Mouse (Mus musculus): ENCODE measurements around the gene Zc3h14.

Gene Zc3h14

DNA sequence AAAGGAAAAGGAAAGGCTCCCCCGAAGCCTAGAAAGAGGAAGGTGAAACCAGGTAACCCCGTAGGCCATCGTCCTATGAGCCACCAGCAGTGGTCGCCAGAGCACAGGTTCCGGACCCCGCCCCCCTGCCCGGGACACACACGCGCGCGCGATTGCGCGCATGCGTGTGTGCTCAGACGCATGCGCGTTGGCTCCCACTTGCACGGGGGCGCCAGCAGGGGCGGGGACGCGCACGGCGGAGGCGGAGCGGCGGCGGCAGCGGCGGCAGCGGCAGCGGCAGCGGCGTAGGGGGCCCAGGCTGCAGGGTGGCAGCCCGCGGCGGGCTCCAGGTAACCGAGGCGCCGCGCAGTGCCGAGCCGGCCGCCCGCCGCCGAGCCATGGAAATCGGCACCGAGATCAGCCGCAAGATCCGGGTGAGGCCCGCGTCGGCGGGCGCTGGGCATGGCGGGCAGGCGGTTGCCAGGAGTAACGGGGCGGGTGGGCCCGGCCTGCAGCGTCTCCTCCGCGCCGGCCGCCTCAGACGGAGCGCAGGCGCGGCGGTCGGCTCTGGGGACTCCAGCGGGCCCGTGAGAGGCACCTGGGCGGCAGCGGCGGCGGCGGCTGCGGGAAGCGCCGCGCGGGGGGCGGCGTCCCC is at the start of gene Zc3h14:
TSS of gene Zc3h14 (plus strand) at position 219 of the 634 bp plus-strand sequence.
- DNase-seq, result peak; percentile 93

DNA sequence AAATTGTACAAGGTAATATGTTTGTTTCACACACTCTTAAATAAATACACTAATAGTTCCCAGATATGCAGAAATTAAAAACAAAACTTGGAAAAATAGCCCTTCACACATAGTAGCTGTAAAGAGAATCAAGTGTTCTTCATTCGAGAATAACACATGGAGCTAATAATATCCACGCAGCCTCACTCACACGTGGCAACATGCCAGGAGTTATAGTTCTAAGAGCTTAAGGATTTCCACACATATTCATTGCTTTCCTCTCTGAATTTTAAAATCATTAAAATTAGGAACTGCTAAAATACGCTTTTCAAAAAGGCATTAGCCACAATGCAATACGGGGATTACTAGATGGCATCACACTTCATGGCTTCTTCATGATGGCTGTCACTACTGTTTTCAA is 49.6 kb upstream of the Zc3h14 start:
- no peak for DNase-seq

DNA sequence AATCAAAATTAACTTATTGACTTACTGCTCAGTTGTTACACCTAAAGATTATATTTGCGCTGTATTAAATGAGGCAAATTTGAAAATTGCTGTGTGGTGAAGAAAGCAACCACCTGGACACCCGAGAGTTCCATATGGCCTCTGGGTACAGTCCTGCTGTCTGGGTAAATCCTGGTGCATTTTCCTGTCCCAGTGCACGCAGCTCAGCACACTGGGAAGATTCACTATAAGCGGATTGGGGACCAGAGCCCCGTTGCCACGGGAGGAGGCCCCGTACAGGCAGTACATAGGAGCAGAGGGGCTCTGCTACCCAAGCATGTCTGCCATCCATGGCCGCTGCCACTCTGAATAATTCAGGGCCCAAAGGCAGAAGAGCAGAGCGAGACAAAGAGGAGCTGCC is 45.2 kb upstream of the Zc3h14 start:
- DNase-seq, result no peak

DNA sequence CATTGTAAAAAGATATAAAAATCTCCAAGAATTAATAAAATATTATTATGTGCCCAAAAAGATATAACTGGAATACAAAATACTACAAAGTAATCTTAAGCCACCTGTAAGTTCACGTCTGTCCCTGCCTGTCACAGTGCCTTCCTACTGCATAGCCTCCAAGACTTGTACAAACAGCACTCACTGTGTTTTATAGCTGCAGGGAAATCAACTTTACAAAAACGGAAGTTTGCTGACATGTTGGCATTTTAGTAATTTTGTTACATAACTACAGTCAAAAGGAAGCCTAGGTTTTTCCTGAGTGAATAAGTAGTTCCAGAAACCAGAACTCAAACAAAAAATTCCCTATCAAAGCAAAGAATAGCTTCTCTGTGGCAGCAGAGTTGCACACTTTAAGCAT is 43.2 kb upstream of the Zc3h14 start:
- DNase-seq, result peak; percentile 38

DNA sequence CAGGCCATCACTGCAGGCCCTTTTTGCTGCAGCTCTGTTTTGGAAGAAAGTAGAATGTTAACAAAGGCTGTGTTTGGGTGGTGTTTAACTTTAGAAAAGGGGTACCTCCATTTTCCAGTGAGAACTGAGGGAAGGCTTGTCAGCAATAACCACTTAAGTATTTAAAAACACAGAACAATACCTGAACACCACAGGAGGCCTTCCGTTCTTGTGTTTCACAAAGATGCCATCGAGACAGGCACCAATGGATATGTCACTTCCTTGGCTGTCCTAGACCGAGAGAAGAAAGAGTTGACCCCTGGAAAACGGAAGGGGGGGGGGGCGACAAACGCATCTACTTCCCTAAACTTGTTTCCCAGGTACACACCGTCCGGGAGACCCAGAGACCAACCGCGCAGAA is 42.8 kb upstream of the Zc3h14 start:
- no peak for DNase-seq

DNA sequence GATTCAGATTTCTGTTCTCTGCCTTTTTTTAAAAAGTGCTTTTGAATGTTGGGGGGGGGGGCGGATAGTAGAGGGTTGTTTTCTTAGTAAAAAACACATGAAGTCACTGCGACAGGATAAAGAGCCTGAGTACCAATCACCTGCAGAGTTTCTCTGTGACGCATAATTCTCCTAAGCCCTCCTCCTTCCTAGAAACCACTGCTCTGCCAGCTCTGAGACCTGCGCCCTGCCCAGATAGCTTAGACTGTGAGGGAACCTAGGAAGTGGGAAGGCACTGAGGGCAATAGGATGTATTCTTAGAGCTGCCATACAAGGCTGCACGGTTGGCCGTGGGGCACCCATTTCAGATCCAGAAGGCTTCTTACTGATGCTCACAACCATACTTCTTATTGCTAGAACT is 33.9 kb upstream of the Zc3h14 start:
- no peak for DNase-seq

DNA sequence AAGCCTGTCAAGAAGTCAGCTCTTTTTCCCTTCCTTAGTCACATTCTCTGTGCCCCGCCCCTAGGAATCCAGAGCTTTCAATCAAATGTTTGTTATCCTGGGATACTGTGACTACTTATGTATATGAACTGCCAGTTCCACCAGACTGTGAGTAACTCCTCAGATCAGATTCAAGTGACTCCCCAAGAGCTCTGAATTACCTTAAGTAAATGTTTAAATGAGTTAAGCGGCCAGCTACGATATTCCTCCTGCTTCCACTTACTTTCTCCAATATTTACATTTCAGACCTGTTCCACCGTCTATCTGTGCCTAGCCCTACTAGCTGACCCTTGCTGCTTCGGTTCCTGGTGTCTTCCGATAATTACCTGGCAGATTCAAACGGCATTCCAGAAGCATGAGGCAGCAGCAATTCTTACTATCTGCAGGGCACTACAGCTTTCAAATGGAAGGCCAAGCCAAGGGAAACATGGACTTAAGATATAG is 33.1 kb upstream of the Zc3h14 start:
- DNase-seq, result no peak

DNA sequence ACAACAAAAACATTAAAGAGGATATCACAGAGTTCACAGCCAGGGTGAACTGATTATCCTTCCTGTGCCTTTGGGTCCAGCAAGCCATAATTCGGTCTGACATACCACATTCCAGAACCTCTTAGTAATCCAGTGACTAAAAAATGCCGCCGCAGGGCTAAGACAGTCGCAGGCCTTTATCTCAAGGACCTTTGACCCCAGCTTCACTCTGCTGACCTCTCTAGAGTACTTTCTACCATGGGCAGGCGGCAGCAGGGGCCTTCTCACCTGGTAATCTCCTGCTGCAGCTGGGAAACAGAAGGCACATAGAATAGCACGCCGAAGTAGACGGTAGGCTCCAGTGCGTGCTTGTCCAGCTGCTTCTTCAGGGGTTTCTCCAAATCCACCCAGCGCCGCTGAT is 32.0 kb upstream of the Zc3h14 start:
- DNase-seq, result peak; percentile 72

DNA sequence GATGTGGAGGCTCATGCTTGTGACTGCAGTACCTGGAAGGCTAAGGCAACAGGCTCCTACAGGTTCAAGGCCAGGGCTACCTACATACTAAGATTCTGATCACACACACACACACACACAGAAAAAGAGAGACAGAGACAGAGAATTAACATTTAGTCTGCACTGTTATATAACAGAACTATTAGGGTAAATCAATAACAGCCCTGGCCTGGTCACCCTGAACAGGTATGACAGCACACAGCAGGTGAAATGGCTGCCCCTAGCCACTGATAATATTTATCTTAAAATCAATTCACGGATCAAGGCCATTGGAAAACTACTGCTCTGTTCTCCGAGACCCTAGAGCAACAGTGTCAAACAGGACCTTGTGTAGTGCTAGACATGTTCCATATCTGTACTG is 30.6 kb upstream of the Zc3h14 start:
- peak; percentile 77 for DNase-seq

DNA sequence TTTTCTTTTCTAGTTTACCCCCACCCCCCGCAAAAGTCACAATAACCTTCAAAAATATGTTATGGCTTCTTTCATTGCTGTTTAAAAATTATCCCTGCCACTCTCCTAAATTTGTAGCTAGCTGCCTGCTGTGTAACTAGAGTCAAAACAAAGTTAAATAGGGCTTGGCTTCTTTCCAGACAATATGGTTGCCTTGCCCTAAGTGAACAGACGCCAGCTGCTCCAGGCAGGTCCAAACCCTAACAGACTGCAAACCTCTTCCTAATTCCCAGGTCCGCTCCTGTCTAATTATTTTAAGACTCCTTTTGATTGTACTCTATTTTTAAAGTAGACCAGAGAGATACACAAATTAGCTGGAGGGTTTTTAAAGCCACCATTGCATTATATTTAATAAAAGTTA is 26.1 kb upstream of the Zc3h14 start:
- peak; percentile 64 for DNase-seq

DNA sequence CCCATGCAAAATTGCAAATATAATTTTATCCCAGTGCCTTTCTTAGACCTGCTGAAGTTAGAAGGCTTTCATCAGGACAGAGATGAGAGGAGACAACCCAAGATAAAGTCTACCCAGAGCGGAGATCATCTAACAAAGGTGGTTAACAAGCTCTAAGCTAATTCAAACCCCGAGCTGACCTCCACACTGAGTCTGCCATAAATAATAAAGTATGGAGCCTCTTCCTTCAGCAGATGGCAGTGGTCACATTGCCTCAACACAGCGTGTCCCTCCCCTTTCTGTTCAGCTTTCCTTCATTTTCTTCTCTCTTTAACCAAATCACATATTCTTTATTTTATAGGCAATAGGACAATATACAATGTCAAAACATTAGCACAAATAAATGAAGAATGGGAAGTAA is 25.7 kb upstream of the Zc3h14 start:
- DNase-seq, result no peak

DNA sequence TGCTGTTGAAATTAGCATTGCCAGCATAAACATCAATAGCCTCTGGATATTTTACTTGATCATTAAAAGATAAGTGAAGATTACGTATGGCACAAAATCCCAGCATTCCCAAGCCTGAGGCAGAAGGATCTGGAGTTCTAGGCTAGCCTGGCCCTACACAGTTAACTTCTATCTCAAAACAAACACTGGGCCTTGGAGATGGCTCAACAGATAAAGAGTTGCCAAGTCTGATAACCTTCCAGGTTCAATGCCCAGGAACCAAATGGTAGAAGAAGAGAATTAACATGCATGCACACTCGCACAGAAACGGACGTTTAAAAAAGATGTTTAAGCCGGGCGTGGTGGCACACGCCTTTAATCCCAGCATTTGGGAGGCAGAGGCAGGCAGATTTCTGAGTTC is 22.5 kb upstream of the Zc3h14 start:
- DNase-seq, result no peak

DNA sequence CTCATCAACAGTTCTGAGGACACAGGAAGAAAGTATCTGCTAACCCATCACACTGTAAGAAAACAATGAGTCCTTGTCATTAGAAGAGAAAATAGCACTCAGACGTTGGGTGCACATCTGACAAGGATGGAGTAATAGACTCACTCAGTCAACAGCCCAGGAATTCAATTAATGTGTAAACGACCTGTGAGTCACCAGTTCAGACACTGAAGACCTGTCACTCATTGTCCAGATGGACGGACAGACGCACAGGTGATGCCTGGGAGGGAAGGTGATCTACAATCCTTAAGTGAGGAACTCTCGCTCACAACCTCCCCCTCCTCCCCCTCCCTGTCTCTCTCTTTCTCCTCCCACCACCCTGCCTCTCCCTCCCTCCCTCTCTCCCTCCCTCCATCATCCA is 21.8 kb upstream of the Zc3h14 start:
- peak; percentile 53 for DNase-seq

DNA sequence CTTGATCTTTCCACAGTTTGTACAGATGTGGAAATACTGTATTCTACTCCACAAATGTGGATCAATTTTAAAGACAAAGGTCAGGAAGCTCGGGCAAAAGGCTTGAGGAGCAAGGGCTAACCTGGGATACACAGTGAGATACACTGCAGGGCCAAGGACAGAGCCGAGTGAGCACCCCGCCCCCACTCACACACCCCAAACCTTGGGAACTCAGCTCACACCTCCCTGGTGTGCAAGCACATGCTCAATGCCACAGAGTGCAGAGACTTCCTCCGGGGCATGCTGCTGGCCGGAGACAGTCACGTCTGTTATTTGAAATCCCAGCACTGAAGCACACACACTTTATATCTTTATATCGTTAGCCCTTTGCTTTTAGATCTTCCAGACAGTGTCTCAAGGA is 20.7 kb upstream of the Zc3h14 start:
- DNase-seq, result no peak

DNA sequence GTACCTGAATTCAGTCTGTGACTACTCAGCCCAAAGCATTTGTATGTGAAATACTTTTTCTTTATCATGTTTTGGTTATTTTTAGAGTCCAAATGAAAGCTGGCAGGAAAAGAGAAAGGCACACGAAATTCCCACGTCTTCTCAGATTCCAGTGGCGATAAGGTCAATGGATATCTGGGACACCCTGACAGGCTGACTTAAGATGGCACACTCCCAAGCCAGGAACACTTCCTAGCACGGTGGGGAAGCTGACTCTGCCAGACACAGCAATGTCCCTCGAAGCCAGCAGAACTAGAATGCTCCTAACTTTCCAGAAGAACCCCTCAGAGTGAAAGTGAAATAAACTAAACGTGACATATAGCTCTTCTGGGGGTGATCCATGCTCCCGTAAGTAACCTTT is 19.6 kb upstream of the Zc3h14 start:
- DNase-seq, result no peak

DNA sequence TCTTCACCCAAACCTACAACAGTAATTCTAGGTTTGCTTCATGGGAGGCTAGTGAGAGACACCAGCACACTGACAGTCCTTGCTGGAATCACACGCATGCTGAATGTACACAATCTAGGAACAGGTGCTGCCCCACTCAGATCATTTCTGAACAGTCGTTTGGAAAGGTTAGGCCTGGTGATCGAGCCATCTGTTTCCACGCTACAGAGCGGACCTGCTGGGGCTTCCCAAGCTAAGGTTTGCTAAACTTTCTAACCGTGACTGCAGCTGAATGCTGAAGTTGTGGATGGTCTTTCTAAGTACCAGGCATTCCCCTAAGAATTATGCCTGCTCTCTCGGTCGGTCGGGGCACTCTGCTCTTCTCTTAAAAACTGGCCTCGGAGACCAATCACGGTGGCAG is 16.1 kb upstream of the Zc3h14 start:
- no peak for DNase-seq

DNA sequence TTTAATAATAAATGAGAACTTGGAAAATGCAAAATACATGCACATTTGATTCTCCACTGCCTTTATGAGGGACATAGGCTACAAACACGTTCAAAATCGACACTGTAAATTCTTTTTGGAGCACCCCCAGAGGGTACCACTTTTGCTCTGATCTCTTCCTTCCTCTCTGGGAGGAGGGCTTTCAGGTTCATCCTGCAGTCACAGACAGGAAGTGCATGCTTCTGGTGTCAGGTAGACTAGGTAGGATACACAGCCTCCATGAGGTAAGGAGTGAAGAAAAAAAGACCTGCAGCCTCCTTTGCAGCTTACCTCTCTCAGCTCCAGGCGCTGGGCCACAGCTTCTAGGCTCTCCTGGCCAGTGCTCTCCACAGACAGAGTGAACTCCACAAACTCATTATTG is 13.6 kb upstream of the Zc3h14 start:
- no peak for DNase-seq

DNA sequence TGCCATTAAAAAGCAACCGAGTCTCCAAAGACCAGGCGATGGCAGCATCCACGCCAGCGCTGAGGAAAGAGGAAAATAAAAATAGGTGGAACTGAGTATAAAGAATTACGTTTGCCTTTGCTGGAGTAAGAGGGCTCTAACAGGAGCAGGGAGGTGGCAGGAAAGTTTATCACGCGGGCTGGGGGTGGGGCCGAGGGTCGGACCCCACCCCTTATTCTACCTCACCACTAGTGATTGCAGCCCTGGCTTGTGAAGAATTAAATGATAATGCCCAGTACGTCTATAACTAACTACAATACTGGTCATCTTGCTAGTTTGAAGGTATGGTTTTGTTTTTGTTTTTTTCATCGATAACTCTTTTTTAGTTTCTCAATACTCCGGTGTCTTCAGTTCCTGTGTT is 13.0 kb upstream of the Zc3h14 start:
- DNase-seq, result no peak

DNA sequence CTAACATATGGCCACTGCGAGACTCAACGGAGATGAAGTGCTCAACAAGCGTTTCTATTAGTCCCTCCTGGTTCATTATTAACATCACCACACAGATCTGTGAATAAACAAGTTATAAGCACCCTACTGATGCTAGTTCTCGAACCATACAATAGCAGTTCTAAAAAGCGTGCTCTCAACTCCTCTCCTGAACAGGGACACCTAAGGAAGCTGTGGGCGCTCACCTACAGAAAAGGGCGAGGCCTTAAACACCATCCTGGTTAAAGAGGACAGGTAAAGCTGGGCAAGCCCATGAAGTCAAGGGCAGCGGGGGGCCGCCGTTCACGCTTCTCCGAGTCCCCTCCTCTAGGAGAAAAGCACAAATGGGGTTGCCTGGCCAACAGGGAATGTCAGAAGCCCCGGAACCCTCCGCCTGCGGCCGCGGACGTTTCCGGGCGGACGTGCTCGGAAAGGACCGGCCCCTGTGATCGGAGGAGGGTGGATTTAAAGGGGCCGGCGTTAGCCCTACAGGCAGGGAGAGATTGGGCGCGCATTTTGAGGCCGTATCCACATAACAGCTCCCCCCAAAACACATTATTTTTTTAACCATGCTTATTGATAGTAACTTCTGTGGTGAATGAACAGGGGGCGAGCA is 12.4 kb upstream of the Zc3h14 start:
- peak; percentile 86 for DNase-seq

DNA sequence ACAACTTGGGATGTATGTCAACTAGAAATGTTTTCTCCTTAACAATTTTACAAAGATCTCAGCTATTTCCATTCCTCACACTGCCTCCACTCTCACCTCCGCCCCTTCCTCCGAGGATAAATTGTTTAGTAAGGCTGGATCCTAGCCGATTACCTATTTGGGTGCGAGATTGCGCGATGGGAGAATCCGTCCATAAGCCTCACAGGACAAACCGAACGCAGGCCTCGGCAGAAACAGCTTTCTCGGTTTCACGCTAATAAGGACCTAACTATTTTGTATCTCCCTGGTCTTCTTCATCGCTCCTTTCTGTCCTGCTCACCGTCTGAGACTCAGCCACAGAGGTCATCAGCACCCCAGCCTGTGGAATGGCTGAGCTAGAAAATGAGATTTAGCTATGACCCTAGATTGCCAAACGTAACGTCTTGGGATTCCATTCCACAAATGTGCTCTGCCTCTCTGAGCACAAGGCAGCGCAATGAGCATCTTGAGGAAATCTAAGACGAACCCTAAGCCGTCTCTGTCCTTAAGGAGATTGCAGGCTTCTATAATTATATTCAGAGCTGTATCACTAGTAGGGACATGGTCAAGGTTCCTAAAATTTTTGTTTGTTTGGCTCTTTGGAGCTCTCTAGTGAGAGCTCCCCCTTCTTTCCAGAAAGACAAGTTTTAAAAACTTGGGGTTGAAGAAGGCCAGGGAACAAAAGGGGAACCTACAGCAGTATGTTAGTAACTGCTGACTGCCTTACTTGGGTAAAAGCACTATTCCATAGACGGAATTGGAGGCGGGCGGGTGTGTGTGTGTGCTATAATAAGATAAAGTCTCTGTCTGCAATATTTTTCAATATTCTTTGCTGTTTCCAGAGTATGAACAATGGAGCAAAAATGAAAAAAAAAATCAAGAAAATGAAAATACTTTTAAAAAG is 11.6 kb upstream of the Zc3h14 start:
- DNase-seq, result no peak

DNA sequence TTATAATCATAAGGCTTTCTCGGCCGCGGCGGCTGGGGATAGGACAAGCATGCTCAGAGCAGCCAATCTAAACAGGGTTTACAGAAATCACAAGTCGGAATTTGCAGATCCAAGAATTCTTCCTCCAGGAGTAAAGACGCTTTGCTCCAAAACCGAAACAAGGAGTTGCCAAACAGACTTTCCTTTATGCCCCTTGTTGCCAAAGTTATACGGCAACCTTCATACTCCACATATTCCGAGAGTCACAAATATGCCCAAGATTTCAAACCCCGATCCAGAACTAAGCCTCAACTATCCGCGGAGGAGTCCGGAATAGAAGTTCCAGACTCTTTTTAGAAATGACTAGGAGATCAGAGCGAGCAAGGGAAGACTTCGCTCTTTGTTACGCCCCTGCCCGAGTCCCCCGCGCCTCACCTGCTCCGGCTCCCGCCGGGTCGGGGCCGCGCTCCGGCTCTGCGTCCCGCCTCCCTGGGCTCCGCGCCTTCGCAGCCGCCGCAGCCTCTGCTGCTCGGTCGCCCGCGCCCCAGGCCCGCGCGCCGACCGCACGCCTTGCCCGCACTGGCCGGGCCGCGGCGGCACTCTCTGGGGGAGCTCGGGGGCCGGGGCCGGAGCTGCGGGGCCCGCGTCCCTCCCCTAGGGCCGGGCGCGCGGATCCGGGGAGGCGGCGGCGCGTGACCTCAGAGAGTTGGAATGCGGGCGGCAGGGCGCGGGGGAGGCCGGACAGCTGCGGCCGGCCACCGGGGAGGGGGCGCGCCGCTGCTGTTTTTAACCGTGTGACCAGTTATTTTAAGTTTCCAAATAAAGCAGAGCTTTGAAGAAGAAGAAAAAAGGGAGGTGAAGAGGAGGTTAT is 9.6 kb upstream of the Zc3h14 start, which contains the start of gene Ptpn21:
TSS of gene Ptpn21 (minus strand) at position 455 of the 850 bp plus-strand sequence.
- peak; percentile 64 for DNase-seq

DNA sequence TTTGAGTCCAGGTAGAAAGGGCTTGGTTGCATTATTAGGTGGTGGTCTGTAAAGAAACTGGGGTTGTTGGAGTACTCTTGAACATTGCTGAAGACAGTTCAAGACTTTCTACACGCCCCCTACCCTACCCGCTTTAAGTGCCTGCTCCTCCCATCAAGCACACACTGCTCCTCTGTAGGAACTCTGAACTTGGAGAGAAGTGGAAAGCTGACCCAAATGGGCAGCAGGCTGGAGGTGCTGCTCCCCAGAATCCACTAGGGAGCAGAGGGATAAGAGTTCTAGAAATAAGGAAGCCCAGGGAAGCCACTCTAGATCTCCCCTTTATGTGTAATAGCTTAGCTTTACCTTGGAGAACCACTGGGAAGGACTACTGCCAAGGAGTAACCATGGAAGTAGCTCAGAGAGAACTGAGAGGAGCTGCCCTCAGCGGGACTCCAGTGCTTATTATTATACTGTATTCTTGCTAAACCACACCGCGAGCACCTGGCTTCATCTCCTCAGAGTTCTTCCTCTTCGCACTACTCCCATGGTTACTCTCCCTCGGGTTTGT is 8.9 kb upstream of the Zc3h14 start:
- no peak for DNase-seq
